8 mouse cellular contexts compared by ENCODE assay signal in the genomic region with DNA sequence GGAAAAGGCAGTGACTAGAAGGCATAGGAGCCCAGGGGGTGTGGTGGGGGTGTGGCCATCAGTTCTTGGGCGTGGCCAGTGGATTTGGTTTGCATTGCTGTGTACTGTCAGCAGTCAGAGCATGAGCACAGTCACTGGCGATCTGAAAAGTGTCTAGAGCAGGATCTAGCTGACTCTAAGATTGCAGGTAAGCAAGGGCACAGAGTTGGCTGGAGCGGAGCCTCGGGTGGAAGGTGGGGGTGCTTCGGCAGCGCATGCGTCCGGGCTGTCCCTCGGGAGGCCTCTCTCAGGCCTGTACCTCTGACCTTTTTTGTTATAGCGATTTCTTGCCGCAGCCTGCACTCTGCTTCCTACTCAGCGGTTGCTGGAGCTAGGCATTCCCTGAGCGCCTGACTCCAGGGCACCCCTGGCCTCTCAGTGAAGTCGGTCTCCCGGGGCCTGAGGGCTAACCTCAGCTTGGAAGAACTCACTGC. TPM values are rescaled to one million over a fixed set of nuclear protein-coding genes. Genes with fewer than 3 reads are reported as not detected.
DNase-seq lines count a peak whose midpoint lies in the region; ATAC-seq and TF ChIP-seq lines count a peak whose summit lies in the region.

A gene (plus strand): TSS at position 61 of the 473 bp plus-strand sequence.

- TF ChIP-seq EP300 in MEL (IDR thresholded peaks at IDR 0.05; ENCODE audit: low read depth in 1 of 2, low read length in 2 of 2): no peak

- no peak within 1 kb of the TSS for H3K27ac ChIP-seq in MEL (ENCODE audit: control insufficient read depth, low read depth, low read length)
- no peak within 1 kb of the TSS for H3K27ac ChIP-seq in cerebellum, adult 2 months (ENCODE audit: insufficient read depth, low read length)
- peak within 1 kb of the TSS; percentile 6; the same call in 1 of the 2 replicates for H3K27ac ChIP-seq in forebrain, postnatal 0 days (ENCODE audit: low read depth, low read length)
- 0 out of 2 replicates have a peak within 1 kb of the TSS, but pooled peaks have one; percentile 36 for H3K27ac ChIP-seq in olfactory bulb, adult 2 months (ENCODE audit: insufficient read depth, low read depth, low read length)

- no peak for TF ChIP-seq POLR2A in MEL (IDR thresholded peaks at IDR 0.05; ENCODE audit: control insufficient read depth in 1 of 2, insufficient read depth in 1 of 2, low read depth in 1 of 2, low read length in 2 of 2, poor library complexity in 1 of 2)
- peak; percentile 18; the same call in 1 of the 2 replicates for TF ChIP-seq POLR2A in cerebellum, adult 2 months (IDR thresholded peaks at IDR 0.05; ENCODE audit: borderline replicate concordance, insufficient read depth, low read length)
- TF ChIP-seq POLR2A in olfactory bulb, adult 2 months (IDR thresholded peaks at IDR 0.05; ENCODE audit: insufficient read depth, low read depth, low read length): no peak

- no peak for TF ChIP-seq RAD21 in MEL (IDR thresholded peaks at IDR 0.05; ENCODE audit: low read depth, low read length)

- H3K79me2 ChIP-seq in MEL (ENCODE audit: control insufficient read depth, insufficient read depth, low read length, poor library complexity): no peaks in the 10 kb centered on the region

- no peak for TF ChIP-seq CTCF in MEL (IDR thresholded peaks at IDR 0.05 in 2 of 3, conservative IDR thresholded peaks at IDR 0.05 in 1 of 3; ENCODE audit: control insufficient read depth in 1 of 3, insufficient read depth in 1 of 3, low read depth in 2 of 3, low read length in 3 of 3, poor library complexity in 1 of 3, severe bottlenecking in 1 of 3)
- no peak for TF ChIP-seq CTCF in cerebellum, adult 2 months (IDR thresholded peaks at IDR 0.05; ENCODE audit: borderline replicate concordance, insufficient read depth, low read depth, low read length)
- no peak for TF ChIP-seq CTCF in forebrain, postnatal 0 days (IDR thresholded peaks at IDR 0.05; ENCODE audit: low read depth)
- no peak for TF ChIP-seq CTCF in olfactory bulb, adult 2 months (IDR thresholded peaks at IDR 0.05; ENCODE audit: insufficient read depth, low read depth, low read length)

- no peak within 1 kb of the TSS for H3K4me3 ChIP-seq in MEL (ENCODE audit: control insufficient read depth in 1 of 2, insufficient read depth in 1 of 2, low read depth in 2 of 2, low read length in 2 of 2)
- peak within 1 kb of the TSS; percentile 48 for H3K4me3 ChIP-seq in cerebellum, adult 2 months (replicated peaks; ENCODE audit: insufficient read depth, low read depth, low read length)
- H3K4me3 ChIP-seq in forebrain, postnatal 0 days (ENCODE audit: low read depth, low read length): peak within 1 kb of the TSS; percentile 24
- H3K4me3 ChIP-seq in olfactory bulb, adult 2 months (ENCODE audit: insufficient read depth, low read depth, low read length): peak within 1 kb of the TSS; percentile 39

- peaks cover 22 to 31% of the 10 kb centered on the region in 2 experiments for H3K4me1 ChIP-seq in MEL (ENCODE audit: control insufficient read depth in 1 of 2, insufficient read depth in 2 of 2, low read length in 2 of 2)
- no peaks in the 10 kb centered on the region for H3K4me1 ChIP-seq in cerebellum, adult 2 months (ENCODE audit: control insufficient read depth, insufficient read depth, low read length)
- no peaks in the 10 kb centered on the region for H3K4me1 ChIP-seq in forebrain, postnatal 0 days (ENCODE audit: insufficient read depth)
- H3K4me1 ChIP-seq in olfactory bulb, adult 2 months (ENCODE audit: control insufficient read depth, insufficient read depth, low read length): no peaks in the 10 kb centered on the region

- intact Hi-C loops in heart, postnatal 25 days (cut with DNase I): loop anchor here (1.0 to 10.0 kb wide), 4 partner anchors 23 to 61 kb away; a partner anchor contains a TSS

- peak; percentile 86 for DNase-seq in MEL (ENCODE audit: low read depth, low spot score)
- peak; percentile 70 to 73 for DNase-seq in cerebellum, adult 2 months
- peak; percentile 50 for DNase-seq in forebrain, postnatal 0 days
- peak; percentile 77 for DNase-seq in heart, postnatal 25 days (ENCODE audit: low spot score)
- peak; percentile 56 to 66 for DNase-seq in layer of hippocampus, adult 18-20 months (ENCODE audit: low spot score in 2 of 2)
- DNase-seq in lung, adult 18-20 months: peak; percentile 82 to 88
- peak; percentile 8 to 20 for DNase-seq in thymus, adult 18-20 months

- H3K27me3 ChIP-seq in MEL (ENCODE audit: control insufficient read depth in 1 of 2, insufficient read depth in 2 of 2, low read length in 2 of 2): no peaks in the 10 kb centered on the region
- H3K27me3 ChIP-seq in cerebellum, adult 2 months (ENCODE audit: control insufficient read depth, insufficient read depth, low read length): no peaks in the 10 kb centered on the region
- no peaks in the 10 kb centered on the region for H3K27me3 ChIP-seq in forebrain, postnatal 0 days (ENCODE audit: insufficient read depth, low read length)

- no peak within 1 kb of the TSS for H3K9ac ChIP-seq in MEL (ENCODE audit: control insufficient read depth, low read depth, low read length, poor library complexity, severe bottlenecking)
- peak within 1 kb of the TSS; percentile 42; the same call in 1 of the 2 replicates for H3K9ac ChIP-seq in forebrain, postnatal 0 days

- peak within 1 kb of the TSS; percentile 48 for H3K4me2 ChIP-seq in forebrain, postnatal 0 days (ENCODE audit: low read depth)

- no peaks in the 10 kb centered on the region for H3K9me3 ChIP-seq in MEL (replicated peaks; ENCODE audit: insufficient read depth, low read length)
- no peaks in the 10 kb centered on the region for H3K9me3 ChIP-seq in forebrain, postnatal 0 days (ENCODE audit: low read length)

- peaks cover 0 to 27% of the 10 kb centered on the region in 2 experiments; a peak in 2 of 4 replicates for H3K36me3 ChIP-seq in MEL (ENCODE audit: control insufficient read depth in 1 of 2, insufficient read depth in 2 of 2, low read length in 2 of 2)
- H3K36me3 ChIP-seq in forebrain, postnatal 0 days (ENCODE audit: insufficient read depth): no peaks in the 10 kb centered on the region

- WGBS in cerebellum, adult 2 months: 10% methylated on average over 15 of the region's 15 CpGs
- WGBS in forebrain, postnatal 0 days: 6% methylated on average over 15 of the region's 15 CpGs
- 21% methylated on average over 15 of the region's 15 CpGs for WGBS in olfactory bulb, adult 2 months

- peak; percentile 93 for ATAC-seq in forebrain, postnatal 0 days

TF ChIP-seq in MEL, 35 proteins besides CTCF, POLR2A, EP300 and RAD21:
- TF ChIP-seq SMC3 (IDR thresholded peaks at IDR 0.05; ENCODE audit: low read depth, low read length) (no peak), ETS1 (IDR thresholded peaks at IDR 0.05; ENCODE audit: low read depth, low read length) (no peak), GABPA (IDR thresholded peaks at IDR 0.05; ENCODE audit: low read depth, low read length) (no peak), RCOR1 (IDR thresholded peaks at IDR 0.05; ENCODE audit: low read depth, low read length) (no peak), ELF1 (IDR thresholded peaks at IDR 0.05; ENCODE audit: low read depth, low read length) (no peak), JUND (IDR thresholded peaks at IDR 0.05; ENCODE audit: low read depth, low read length) (no peak), ZMIZ1 (IDR thresholded peaks at IDR 0.05; ENCODE audit: low read depth, low read length) (no peak), TBP (IDR thresholded peaks at IDR 0.05; ENCODE audit: low read depth, low read length) (no peak), MAX (IDR thresholded peaks at IDR 0.05; ENCODE audit: low read length) (no peak), MAFK (IDR thresholded peaks at IDR 0.05; ENCODE audit: borderline replicate concordance, low read depth, low read length) (no peak), ZKSCAN1 (IDR thresholded peaks at IDR 0.05; ENCODE audit: low read depth, low read length) (no peak)
TF ChIP-seq in MEL: peak in this region for 0.

RNA-seq across cellular contexts. Expression of the gene that starts here (rescaled TPM):
- 0.08 TPM in 1 of 2 replicates, not detected in the other for total RNA-seq in MEL (2012; rRNA removed)
- under 1 TPM in 1 of 2 experiments, not detected in 1; 0.96 TPM for polyA plus RNA-seq in MEL (2012; ENCODE audit: insufficient read depth in 1 of 2, insufficient read length in 2 of 2, low read depth in 1 of 2, low replicate concordance in 2 of 2, missing spikeins in 1 of 2)
- polyA plus RNA-seq in cerebellum, adult 2 months (2012; rRNA removed): 37.0 and 42.4 TPM in 2 replicates
- total RNA-seq in forebrain, postnatal 0 days (2014; rRNA removed): 2.2 and 5.2 TPM in 2 replicates
- 8.6 and 11.0 TPM in 2 replicates for polyA plus RNA-seq in forebrain, postnatal 0 days (2015; fragmentation: Nextera tagmentation; extraction: Ambion mirVana)
- 10 to 100 TPM; 48.8 to 49.2 TPM for total RNA-seq in heart, postnatal 25 days (2021)
- total RNA-seq in layer of hippocampus, adult 18-20 months (2021): 1 to 10 TPM; 3.7 to 5.3 TPM
- polyA plus RNA-seq in olfactory bulb, adult 2 months (2012; ENCODE audit: insufficient read depth, insufficient read length, low replicate concordance, missing spikeins): not detected in 2 replicates

Comparison
In these comparisons a context has a peak if more than half of its experiments do, and no peak if none do; other contexts are left out.
1. Peak in DNase-seq in MEL; RNA of the gene not detected or under 1 TPM.
2. DNase-seq: peak in every context shown above with its lines; median percentile 86 in MEL; 85 in lung, adult 18-20 months; 77 in heart, postnatal 25 days; 72 in cerebellum, adult 2 months; 61 in layer of hippocampus, adult 18-20 months; 50 in forebrain, postnatal 0 days; 14 in thymus, adult 18-20 months.
3. H3K27ac ChIP-seq: peak in forebrain, postnatal 0 days (single experiment) and olfactory bulb, adult 2 months (single experiment); none in MEL (single experiment) and cerebellum, adult 2 months (single experiment).
4. H3K4me3 ChIP-seq: peak in cerebellum, adult 2 months (single experiment), forebrain, postnatal 0 days (single experiment) and olfactory bulb, adult 2 months (single experiment); none in MEL (0 of 2).